Mouse (Mus musculus) inflammation-experienced regulatory T-cells, adult 16 weeks (primary cell): Measurements from ENCODE around the gene Adgrg7. TPM values are rescaled to one million over a fixed set of nuclear protein-coding genes. Genes with fewer than 3 reads are reported as not detected.

Source experiments
- polyA plus RNA-seq: library from polyadenylated mRNA; unstranded; fragments of 100-300 nt; shearing (Covaris generic); gene quantifications from one replicate; pipeline ENCODE4 v1.2.1, GENCODE M21; 2017

The Adgrg7 gene
- polyA plus RNA-seq, result not detected

DNA sequence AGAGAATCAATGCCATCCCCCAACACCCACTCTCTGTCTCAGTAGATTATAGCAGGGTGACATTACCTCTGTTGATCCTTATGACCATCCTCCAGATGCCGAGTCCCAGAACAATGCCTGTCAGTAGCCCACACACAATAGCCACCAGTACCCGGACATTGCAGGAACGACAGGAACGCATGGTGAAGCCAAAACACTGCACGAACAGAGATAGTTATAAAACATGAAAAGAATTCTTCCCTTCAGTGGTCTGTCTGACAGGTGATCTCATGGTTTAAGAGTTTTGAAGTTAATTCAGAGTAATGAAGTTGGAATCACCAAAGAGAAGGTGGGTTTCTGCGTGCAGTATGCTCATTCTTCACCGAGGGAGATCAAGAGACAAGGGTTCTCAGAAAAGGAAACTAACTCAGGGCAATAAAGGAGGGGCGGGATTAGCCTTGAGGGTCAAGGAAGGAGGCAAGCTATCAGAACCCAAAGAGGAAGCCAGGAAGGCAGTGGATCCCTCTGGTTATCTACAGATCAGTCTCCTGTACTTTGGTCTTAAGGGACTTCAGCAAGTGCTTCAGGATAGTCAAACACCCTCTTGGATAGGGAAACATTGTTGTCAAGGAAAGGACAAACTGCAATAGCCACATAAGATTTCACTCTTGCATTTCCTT is at the start of gene Adgrg7:
Adgrg7 (minus strand) TSS at position 375 of the 659 bp plus-strand sequence.

DNA sequence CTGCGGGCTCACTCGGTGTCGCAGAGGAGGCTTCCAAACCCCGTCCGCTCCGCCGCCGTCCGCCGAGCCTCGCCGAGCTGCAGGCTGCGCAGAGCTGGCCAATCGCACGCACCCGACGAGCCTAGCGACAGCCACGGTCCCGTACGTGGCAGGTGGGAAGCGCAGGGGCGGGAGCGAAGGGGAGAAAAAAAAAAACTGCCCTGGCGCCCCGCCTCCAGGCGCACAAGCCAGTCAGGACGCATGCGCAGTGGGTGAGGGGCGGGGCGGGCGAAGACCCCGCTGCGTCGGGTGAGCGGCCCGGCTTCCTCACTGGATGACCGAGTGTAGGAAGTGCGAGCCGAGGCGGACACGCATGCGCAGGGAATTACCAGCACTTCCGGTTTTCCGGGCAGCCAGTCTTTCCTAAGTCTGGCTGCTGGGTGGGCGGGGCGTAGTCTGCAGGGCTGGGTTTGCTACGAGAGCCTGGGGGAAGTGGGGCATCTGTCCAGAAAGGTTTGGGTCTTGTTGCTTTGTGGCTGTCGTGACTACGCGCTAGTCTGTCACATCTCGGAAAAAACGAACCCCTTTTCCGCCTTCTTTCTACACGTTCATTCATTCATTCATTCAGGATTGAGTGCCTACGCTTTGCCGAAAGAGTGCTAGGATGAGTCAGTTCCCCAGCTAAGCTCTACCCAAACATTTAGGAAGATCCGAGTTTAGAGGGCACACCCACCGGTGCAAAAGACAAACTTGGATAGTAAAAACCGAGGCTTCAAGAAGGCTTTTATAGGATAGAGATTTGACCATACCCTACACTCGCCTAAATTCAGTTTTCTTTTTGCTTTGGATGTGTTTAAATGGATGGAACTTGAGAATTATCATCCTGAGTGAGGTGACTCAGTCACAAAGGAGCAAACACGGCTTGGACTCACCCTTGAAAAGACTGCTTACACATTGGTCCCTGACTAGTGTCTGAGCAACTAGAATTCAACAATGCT is 78.1 kb downstream of the Adgrg7 start, which contains the start of gene Tfg:
Tfg (minus strand) TSS at position 227 of the 977 bp plus-strand sequence.

Other genes with a start within 250 kb of the Adgrg7 start
- 72.4 TPM for gene Tfg, start 78.4 kb downstream of the Adgrg7 start, polyA plus RNA-seq
- 0.15 TPM for gene Tmem45a, start 90.3 kb upstream of the Adgrg7 start, polyA plus RNA-seq
- gene Lnp1, start 132.2 kb upstream of the Adgrg7 start, polyA plus RNA-seq, result not detected